ENCODE assay signal across 15 mouse cellular contexts in genomic region chr1:36091246-36091645, GRCm38 (mm10). TPM values are rescaled to one million over a fixed set of nuclear protein-coding genes. Genes with fewer than 3 reads are reported as not detected.
DNase-seq lines count a peak whose midpoint lies in the region; ATAC-seq and TF ChIP-seq lines count a peak whose summit lies in the region.
"Had no signal": no experiment of that assay in that cellular context is flagged by ENCODE, and none has a peak within 500 bp of the region (broad histone marks: within the 10 kb centered on the region; RNA-seq: fewer than 3 reads in every experiment).

No protein-coding gene starts in this region.

- H3K27me3 ChIP-seq in MEL (ENCODE audit: control insufficient read depth in 1 of 2, insufficient read depth in 2 of 2, low read length in 2 of 2): no peaks in the 10 kb centered on the region
- no peaks in the 10 kb centered on the region for H3K27me3 ChIP-seq in midbrain, embryonic 10.5 days (ENCODE audit: low read depth, poor library complexity, severe bottlenecking)
- no peaks in the 10 kb centered on the region for H3K27me3 ChIP-seq in forebrain, embryonic 15.5 days
- H3K27me3 ChIP-seq: embryonic facial prominence, embryonic 12.5 days; forebrain, embryonic 13.5 days; limb, embryonic 12.5 days; neural tube, embryonic 12.5 days had no signal

- no peaks in the 10 kb centered on the region for H3K9me3 ChIP-seq in MEL (replicated peaks; ENCODE audit: insufficient read depth, low read length)
- H3K9me3 ChIP-seq in midbrain, embryonic 10.5 days (replicated peaks): no peaks in the 10 kb centered on the region
- H3K9me3 ChIP-seq in forebrain, embryonic 15.5 days: no peaks in the 10 kb centered on the region
- H3K9me3 ChIP-seq: embryonic facial prominence, embryonic 12.5 days; forebrain, embryonic 13.5 days; limb, embryonic 12.5 days; neural tube, embryonic 12.5 days had no signal

- TF ChIP-seq CTCF in MEL (IDR thresholded peaks at IDR 0.05 in 2 of 3, conservative IDR thresholded peaks at IDR 0.05 in 1 of 3; ENCODE audit: control insufficient read depth in 1 of 3, insufficient read depth in 1 of 3, low read depth in 2 of 3, low read length in 3 of 3, poor library complexity in 1 of 3, severe bottlenecking in 1 of 3): no peak

- peak overlapping the region; percentile 5 for H3K27ac ChIP-seq in MEL (ENCODE audit: control insufficient read depth, low read depth, low read length)
- H3K27ac ChIP-seq in midbrain, embryonic 10.5 days (replicated peaks): no peak overlapping the region
- no peak overlapping the region for H3K27ac ChIP-seq in forebrain, embryonic 15.5 days (replicated peaks)
- H3K27ac ChIP-seq: embryonic facial prominence, embryonic 12.5 days; forebrain, embryonic 13.5 days; limb, embryonic 12.5 days; neural tube, embryonic 12.5 days had no signal

- DNase-seq in MEL (ENCODE audit: low read depth, low spot score) (peak; percentile 92), liver (peak; percentile 82)
- peak; percentile 95 for DNase-seq in c-Kit-negative CD71-positive TER-119-positive erythroid progenitor cells, embryonic 14.5 days (ENCODE audit: low read depth, low spot score)
- no peak for DNase-seq in midbrain, embryonic 10.5 days (ENCODE audit: low spot score)
- DNase-seq: cerebellum, postnatal 10 days; kidney, postnatal 36 days; lung, postnatal 10 days had no signal

- H3K36me3 ChIP-seq in MEL (ENCODE audit: control insufficient read depth in 1 of 2, insufficient read depth in 2 of 2, low read length in 2 of 2): peaks cover 18 to 20% of the 10 kb centered on the region in 2 experiments
- H3K36me3 ChIP-seq in midbrain, embryonic 10.5 days: peaks cover 76% of the 10 kb centered on the region
- H3K36me3 ChIP-seq in forebrain, embryonic 15.5 days: peaks cover 13% of the 10 kb centered on the region

- no peak overlapping the region for H3K4me3 ChIP-seq in MEL (ENCODE audit: control insufficient read depth in 1 of 2, insufficient read depth in 1 of 2, low read depth in 2 of 2, low read length in 2 of 2)
- H3K4me3 ChIP-seq in midbrain, embryonic 10.5 days: no peak overlapping the region
- no peak overlapping the region for H3K4me3 ChIP-seq in forebrain, embryonic 15.5 days
- H3K4me3 ChIP-seq: embryonic facial prominence, embryonic 12.5 days; forebrain, embryonic 13.5 days; limb, embryonic 12.5 days; neural tube, embryonic 12.5 days had no signal

- H3K4me1 ChIP-seq in MEL (ENCODE audit: control insufficient read depth in 1 of 2, insufficient read depth in 2 of 2, low read length in 2 of 2): peaks cover 20 to 35% of the 10 kb centered on the region in 2 experiments
- peaks cover 41% of the 10 kb centered on the region for H3K4me1 ChIP-seq in midbrain, embryonic 10.5 days
- H3K4me1 ChIP-seq in forebrain, embryonic 15.5 days: peaks cover 33% of the 10 kb centered on the region

- H3K4me2 ChIP-seq in forebrain, embryonic 15.5 days (replicated peaks): no peak overlapping the region
- H3K4me2 ChIP-seq: embryonic facial prominence, embryonic 12.5 days; forebrain, embryonic 13.5 days; limb, embryonic 12.5 days; neural tube, embryonic 12.5 days had no signal

- TF ChIP-seq EP300 in MEL (IDR thresholded peaks at IDR 0.05; ENCODE audit: low read depth in 1 of 2, low read length in 2 of 2): peak; percentile 88 to 94

- peaks cover 34% of the 10 kb centered on the region for H3K79me2 ChIP-seq in MEL (ENCODE audit: control insufficient read depth, insufficient read depth, low read length, poor library complexity)

- 76% methylated on average over 6 of the region's 6 CpGs for WGBS in midbrain, embryonic 10.5 days
- WGBS in forebrain, embryonic 15.5 days: 75% methylated on average over 6 of the region's 6 CpGs

- TF ChIP-seq RAD21 in MEL (IDR thresholded peaks at IDR 0.05; ENCODE audit: low read depth, low read length): no peak

- ATAC-seq in megakaryocyte-erythroid progenitor cell, adult 5-6 weeks (replicated peaks; ENCODE audit: low FRiP score, low TSS enrichment, poor library complexity, severe bottlenecking): peak; percentile 68
- ATAC-seq in CD4-positive, CD25-positive, alpha-beta regulatory T cell, adult 4 months: no peak
- no peak for ATAC-seq in forebrain, embryonic 15.5 days (replicated peaks)
- ATAC-seq: midbrain, embryonic 16.5 days had no signal

- no peak; a peak in 1 of 4 replicates for TF ChIP-seq POLR2A in MEL (IDR thresholded peaks at IDR 0.05; ENCODE audit: control insufficient read depth in 1 of 2, insufficient read depth in 1 of 2, low read depth in 1 of 2, low read length in 2 of 2, poor library complexity in 1 of 2)

- H3K9ac ChIP-seq in MEL (ENCODE audit: control insufficient read depth, low read depth, low read length, poor library complexity, severe bottlenecking): no peak overlapping the region
- H3K9ac ChIP-seq in forebrain, embryonic 15.5 days (replicated peaks): no peak overlapping the region
- H3K9ac ChIP-seq: embryonic facial prominence, embryonic 12.5 days; forebrain, embryonic 13.5 days; limb, embryonic 12.5 days; neural tube, embryonic 12.5 days had no signal

TF ChIP-seq in MEL, 35 proteins besides CTCF, POLR2A, EP300 and RAD21:
- TF ChIP-seq GABPA (IDR thresholded peaks at IDR 0.05; ENCODE audit: low read depth, low read length): no peak
- TF ChIP-seq POLR2AphosphoS2 (IDR thresholded peaks at IDR 0.05; ENCODE audit: low read length): no peak
- no peak for TF ChIP-seq CHD2 (IDR thresholded peaks at IDR 0.05; ENCODE audit: low read length)
- peak; percentile 72; the same call in 1 of the 2 replicates for TF ChIP-seq MXI1 (IDR thresholded peaks at IDR 0.05; ENCODE audit: low read depth, low read length)
- TF ChIP-seq MEF2A (IDR thresholded peaks at IDR 0.05; ENCODE audit: extremely low read depth, insufficient replicate concordance, low read depth, low read length, poor library complexity, severe bottlenecking): no peak
- TF ChIP-seq NELFE (IDR thresholded peaks at IDR 0.05; ENCODE audit: low read depth, low read length): no peak
- TF ChIP-seq MAX (IDR thresholded peaks at IDR 0.05; ENCODE audit: low read length): peak; percentile 62; the same call in 1 of the 2 replicates
- TF ChIP-seq NRF1 (IDR thresholded peaks at IDR 0.05; ENCODE audit: insufficient read depth, low read depth, low read length, poor library complexity, severe bottlenecking): no peak
- TF ChIP-seq TCF12 (IDR thresholded peaks at IDR 0.05; ENCODE audit: low read depth, low read length): peak; percentile 93
- no peak for TF ChIP-seq ZMIZ1 (IDR thresholded peaks at IDR 0.05; ENCODE audit: low read depth, low read length)
- TF ChIP-seq UBTF (IDR thresholded peaks at IDR 0.05; ENCODE audit: borderline replicate concordance, insufficient read depth, low read depth, low read length): no peak
- peak; percentile 90 for TF ChIP-seq SIN3A (IDR thresholded peaks at IDR 0.05; ENCODE audit: low read length)
- peak; percentile 75 for TF ChIP-seq ETS1 (IDR thresholded peaks at IDR 0.05; ENCODE audit: low read depth, low read length)
- TF ChIP-seq GATA1 (IDR thresholded peaks at IDR 0.05; ENCODE audit: low read depth, low read length): peak; percentile 80
- peak; percentile 16; the same call in 1 of the 2 replicates for TF ChIP-seq RCOR1 (IDR thresholded peaks at IDR 0.05; ENCODE audit: low read depth, low read length)
- no peak for TF ChIP-seq E2F4 (IDR thresholded peaks at IDR 0.05; ENCODE audit: borderline replicate concordance, low read depth, low read length)
- no peak for TF ChIP-seq SMC3 (IDR thresholded peaks at IDR 0.05; ENCODE audit: low read depth, low read length)
- TF ChIP-seq MAZ (IDR thresholded peaks at IDR 0.05; ENCODE audit: low read depth, low read length): no peak
- TF ChIP-seq TAL1 (IDR thresholded peaks at IDR 0.05; ENCODE audit: low read length): peak; percentile 85
- TF ChIP-seq KAT2A (conservative IDR thresholded peaks at IDR 0.05; ENCODE audit: low read depth, low read length): no peak
- no peak; the same call in 1 of the 2 replicates for TF ChIP-seq BHLHE40 (IDR thresholded peaks at IDR 0.05; ENCODE audit: borderline replicate concordance, low read depth, low read length)
- TF ChIP-seq MYC (IDR thresholded peaks at IDR 0.05; ENCODE audit: low read depth, low read length): no peak
- no peak for TF ChIP-seq CHD1 (IDR thresholded peaks at IDR 0.05; ENCODE audit: low read depth, low read length)
- TF ChIP-seq ELF1 (IDR thresholded peaks at IDR 0.05; ENCODE audit: low read depth, low read length): no peak
- no peak for TF ChIP-seq TBP (IDR thresholded peaks at IDR 0.05; ENCODE audit: low read depth, low read length)
- no peak for TF ChIP-seq POLR2AphosphoS5 (IDR thresholded peaks at IDR 0.05; ENCODE audit: borderline replicate concordance, low read depth, low read length)
- no peak for TF ChIP-seq ZKSCAN1 (IDR thresholded peaks at IDR 0.05; ENCODE audit: low read depth, low read length)
- TF ChIP-seq ZNF384 (IDR thresholded peaks at IDR 0.05; ENCODE audit: low read depth, low read length): no peak
- no peak for TF ChIP-seq HCFC1 (IDR thresholded peaks at IDR 0.05; ENCODE audit: low read depth, low read length)
- no peak for TF ChIP-seq USF2 (IDR thresholded peaks at IDR 0.05; ENCODE audit: borderline replicate concordance in 1 of 2, insufficient read depth in 1 of 2, low read depth in 1 of 2, low read length in 2 of 2)
- 0 out of 2 replicates have a peak, but pooled peaks have one; percentile 35 for TF ChIP-seq MYB (IDR thresholded peaks at IDR 0.05; ENCODE audit: low read depth, low read length)
- no peak for TF ChIP-seq ZC3H11A (IDR thresholded peaks at IDR 0.05; ENCODE audit: low read depth, low read length)
- TF ChIP-seq JUND (IDR thresholded peaks at IDR 0.05; ENCODE audit: low read depth, low read length): no peak
- no peak for TF ChIP-seq USF1 (IDR thresholded peaks at IDR 0.05; ENCODE audit: low read depth, low read length)
- no peak for TF ChIP-seq MAFK (IDR thresholded peaks at IDR 0.05; ENCODE audit: borderline replicate concordance, low read depth, low read length)

RNA-seq across cellular contexts. Expression of gene Hs6st1, which starts 23.0 kb away (rescaled TPM):
- total RNA-seq in MEL (2012; rRNA removed): 30.3 and 33.0 TPM in 2 replicates
- 10 to 100 TPM; 45.7 to 52.0 TPM for polyA plus RNA-seq in MEL (2012; ENCODE audit: insufficient read depth in 1 of 2, insufficient read length in 2 of 2, low read depth in 1 of 2, low replicate concordance in 2 of 2, missing spikeins in 1 of 2)
- total RNA-seq in megakaryocyte-erythroid progenitor cell, adult 5-6 weeks (2014; fragmentation: Nextera tagmentation): 50.8 and 62.3 TPM in 2 replicates
- total RNA-seq in megakaryocyte-erythroid progenitor cell, adult 5-6 weeks (2017): 18.3 and 30.2 TPM in 2 replicates
- 1 to 10 TPM; 4.3 to 4.7 TPM for polyA plus RNA-seq in CD4-positive, CD25-positive, alpha-beta regulatory T cell, adult 4 months (2017; shearing (Covaris generic))
- 4.9 and 5.4 TPM in 2 replicates for polyA plus RNA-seq in midbrain, embryonic 10.5 days (2016; fragmentation: Nextera tagmentation; extraction: Ambion mirVana)
- 9.7 and 16.5 TPM in 2 replicates for polyA plus RNA-seq in forebrain, embryonic 15.5 days (2015; fragmentation: Nextera tagmentation; extraction: Ambion mirVana)
